Mouse (Mus musculus) ES-E14 (cell line): ENCODE measurements at regions not wholly inside any gene's neighbourhood (a gene's known extent, or its start where the extent isn't known, plus 50 kb on each side); places are given as distances from the start of the nearest gene placed in this dataset.

Experiments used
- DNase-seq: peaks from one replicate; pipeline ENCODE4 v3.0.0-alpha.2; 2013; ENCODE audit warnings: low read depth, low spot score
- H3K27ac ChIP-seq: 2 replicates; pipeline ENCODE4 v1.5.1; 2012; ENCODE audit warnings: low read depth, mild to moderate bottlenecking, low read length, moderate library complexity, mixed read lengths; ENCODE audit not compliant: poor library complexity, insufficient read depth, severe bottlenecking
- H3K36me3 ChIP-seq: 2 replicates; pipeline ENCODE4 v1.6.1; 2012; ENCODE audit warnings: mild to moderate bottlenecking, low read length, moderate library complexity, mixed read lengths; ENCODE audit not compliant: control insufficient read depth, poor library complexity, insufficient read depth, severe bottlenecking
- H3K4me1 ChIP-seq, 2 experiments: fragments of 150-350 bp in 1 of 2; sonication (generic) in 1 of 2; 2 replicates each; pipeline ENCODE4 v1.6.1; 2012; ENCODE audit warnings: low read length in 2 of 2, mild to moderate bottlenecking in 1 of 2, mixed read lengths in 1 of 2; ENCODE audit not compliant: control insufficient read depth in 2 of 2, insufficient read depth in 2 of 2, poor library complexity in 1 of 2
- H3K4me3 ChIP-seq, 2 experiments: fragments of 150-350 bp in 1 of 2; sonication (generic) in 1 of 2; 2 replicates each; pipeline ENCODE4 v1.5.1; 2012; ENCODE audit warnings: low read length in 2 of 2, low read depth in 1 of 2, mild to moderate bottlenecking in 1 of 2, mixed read lengths in 1 of 2; ENCODE audit not compliant: insufficient read depth in 1 of 2, poor library complexity in 1 of 2, severe bottlenecking in 1 of 2
- H3K9ac ChIP-seq: 2 replicates; pipeline ENCODE4 v1.6.1; 2012; ENCODE audit warnings: low read depth, mild to moderate bottlenecking, low read length, mixed read lengths; ENCODE audit not compliant: poor library complexity, insufficient read depth, severe bottlenecking
- H3K9me3 ChIP-seq: fragments of 150-350 bp; sonication (generic); 2 replicates; pipeline ENCODE4 v1.6.1; 2012; ENCODE audit warnings: low read depth, mild to moderate bottlenecking, low read length; ENCODE audit not compliant: control insufficient read depth, insufficient read depth
- CHD2 ChIP-seq: IDR thresholded peaks from 2 replicates; pipeline ENCODE4 v1.6.1; 2014; ENCODE audit warnings: mild to moderate bottlenecking, low read depth, low read length, inconsistent platforms
- HCFC1 ChIP-seq: IDR thresholded peaks from 2 replicates; pipeline ENCODE4 v1.6.1; 2012; ENCODE audit warnings: low read length, inconsistent platforms, borderline replicate concordance; ENCODE audit not compliant: insufficient read depth
- MAFK ChIP-seq: IDR thresholded peaks from 2 replicates; pipeline ENCODE4 v1.6.1; 2014; ENCODE audit warnings: mild to moderate bottlenecking, low read depth, low read length, inconsistent platforms; ENCODE audit not compliant: insufficient read depth
- ZC3H11A ChIP-seq: IDR thresholded peaks from 2 replicates; pipeline ENCODE4 v1.6.1; 2012; ENCODE audit warnings: low read depth, mild to moderate bottlenecking, inconsistent platforms, low read length, borderline replicate concordance
- ZNF384 ChIP-seq: IDR thresholded peaks from 2 replicates; pipeline ENCODE4 v1.6.1; 2012; ENCODE audit warnings: low read depth, low read length, inconsistent platforms
- in situ Hi-C, 2 experiments: fragments of 600-800 bp; cut with MboI; formaldehyde crosslinking; loops; one replicate each; pipeline ENCODE4 v1.15.1; 2025; ENCODE audit warnings: low sequenced_read_pairs in 2 of 2, inconsistent platforms in 1 of 2; ENCODE audit not compliant: unreplicated experiment in 2 of 2

GRCm38 (mm10) chr3:156141355-156141754 is 420.2 kb upstream of the Negr1 start:
- TF ChIP-seq ZC3H11A (no peak), CHD2 (no peak), HCFC1 (no peak), MAFK (no peak), ZNF384 (no peak)
- no peak for DNase-seq
- H3K9ac ChIP-seq = no peak overlapping the region
- H3K4me1 ChIP-seq = no peaks in the 10 kb centered on the region
- no peak overlapping the region for H3K27ac ChIP-seq
- no peaks in the 10 kb centered on the region for H3K36me3 ChIP-seq
- in situ Hi-C loops = no loop called here
- no peak overlapping the region for H3K4me3 ChIP-seq
- no peaks in the 10 kb centered on the region for H3K9me3 ChIP-seq

GRCm38 (mm10) chr3:156149322-156149721 is 412.3 kb upstream of the Negr1 start:
- Histone ChIP-seq H3K9ac (no peak overlapping the region), H3K4me3 (no peak overlapping the region), H3K27ac (no peak overlapping the region), H3K36me3 (no peaks in the 10 kb centered on the region), H3K4me1 (no peaks in the 10 kb centered on the region), H3K9me3 (no peaks in the 10 kb centered on the region)
- no peak for DNase-seq
- TF ChIP-seq CHD2 (no peak), ZNF384 (no peak), MAFK (no peak), ZC3H11A (no peak), HCFC1 (no peak)
- in situ Hi-C loops = no loop called here

GRCm38 (mm10) chr3:156170076-156170475 is 391.5 kb upstream of the Negr1 start:
- H3K36me3 ChIP-seq = no peaks in the 10 kb centered on the region
- no peak for DNase-seq
- H3K4me3 ChIP-seq = no peak overlapping the region
- in situ Hi-C loops = no loop called here
- H3K4me1 ChIP-seq = no peaks in the 10 kb centered on the region
- TF ChIP-seq HCFC1 = no peak
- TF ChIP-seq ZC3H11A = no peak
- TF ChIP-seq ZNF384 = no peak
- no peak for TF ChIP-seq MAFK
- no peak for TF ChIP-seq CHD2
- no peak overlapping the region for H3K9ac ChIP-seq
- H3K9me3 ChIP-seq = no peaks in the 10 kb centered on the region
- H3K27ac ChIP-seq = no peak overlapping the region

GRCm38 (mm10) chr3:156198688-156199087 is 362.9 kb upstream of the Negr1 start:
- Histone ChIP-seq H3K9ac (no peak overlapping the region), H3K4me3 (no peak overlapping the region), H3K9me3 (no peaks in the 10 kb centered on the region), H3K27ac (no peak overlapping the region), H3K36me3 (no peaks in the 10 kb centered on the region), H3K4me1 (peaks cover 0 to 6% of the 10 kb centered on the region in 2 experiments; a peak in 2 of 4 replicates)
- in situ Hi-C loops = no loop called here
- no peak for TF ChIP-seq ZNF384
- no peak for TF ChIP-seq CHD2
- no peak for TF ChIP-seq HCFC1
- no peak for TF ChIP-seq ZC3H11A
- no peak for TF ChIP-seq MAFK
- DNase-seq = no peak

GRCm38 (mm10) chr3:156199749-156200467 is 361.7 kb upstream of the Negr1 start:
- H3K9me3 ChIP-seq = no peaks in the 10 kb centered on the region
- H3K9ac ChIP-seq = no peak overlapping the region
- no peak overlapping the region for H3K4me3 ChIP-seq
- H3K27ac ChIP-seq = no peak overlapping the region
- TF ChIP-seq ZC3H11A (no peak), HCFC1 (no peak), CHD2 (0 out of 2 replicates have a peak, but pooled peaks have one; percentile 28), MAFK (peak; percentile 72), ZNF384 (no peak)
- DNase-seq = peak; percentile 72
- H3K4me1 ChIP-seq = peaks cover 0 to 6% of the 10 kb centered on the region in 2 experiments; a peak in 2 of 4 replicates
- in situ Hi-C loops = no loop called here
- no peaks in the 10 kb centered on the region for H3K36me3 ChIP-seq
